Mouse (Mus musculus) hindbrain, embryonic 14.5 days (tissue): Measurements from ENCODE around the gene Fezf1. TPM values are rescaled to one million over a fixed set of nuclear protein-coding genes. Genes with fewer than 3 reads are reported as not detected.

Source experiments
- ATAC-seq: fragments of 200-750 bp; cut with Nextera tagmentation; 2 replicates; pipeline ENCODE4 v1.8.0; 2017; ENCODE audit warnings: moderate number of reproducible peaks, mild to moderate bottlenecking, moderate TSS enrichment, moderate library complexity; ENCODE audit not compliant: low FRiP score
- DNase-seq: peaks from one replicate; pipeline ENCODE4 v3.0.0-alpha.2; 2015; ENCODE audit warnings: low spot score
- H3K27ac ChIP-seq: fragments of 300-500 bp; sonication (generic); 2 replicates; pipeline ENCODE4 v1.5.1; 2014; ENCODE audit warnings: mild to moderate bottlenecking, moderate library complexity
- H3K27me3 ChIP-seq: fragments of 300-500 bp; sonication (generic); 2 replicates; pipeline ENCODE4 v1.6.1; 2014; ENCODE audit warnings: mild to moderate bottlenecking, low read length, mixed read lengths; ENCODE audit not compliant: control insufficient read depth, insufficient read depth
- H3K36me3 ChIP-seq: fragments of 300-500 bp; sonication (generic); replicated peaks from 2 replicates; pipeline ENCODE4 v1.6.1; 2014; ENCODE audit not compliant: control insufficient read depth, insufficient read depth
- H3K4me1 ChIP-seq: fragments of 300-500 bp; sonication (generic); replicated peaks from 2 replicates; pipeline ENCODE4 v1.6.1; 2014; ENCODE audit warnings: antibody characterized with exemption, low read length, mixed read lengths; ENCODE audit not compliant: control insufficient read depth, insufficient read depth
- H3K4me2 ChIP-seq: fragments of 300-500 bp; sonication (generic); replicated peaks from 2 replicates; pipeline ENCODE4 v1.6.1; 2014; ENCODE audit warnings: mild to moderate bottlenecking, moderate library complexity
- H3K4me3 ChIP-seq: fragments of 300-500 bp; sonication (generic); replicated peaks from 2 replicates; pipeline ENCODE4 v1.5.1; 2014; ENCODE audit warnings: mild to moderate bottlenecking, low read length
- H3K9ac ChIP-seq: fragments of 300-500 bp; sonication (generic); 2 replicates; pipeline ENCODE4 v1.6.1; 2014
- H3K9me3 ChIP-seq: fragments of 300-500 bp; sonication (generic); 2 replicates; pipeline ENCODE4 v1.6.1; 2016; ENCODE audit warnings: low read length; ENCODE audit not compliant: control insufficient read depth
- WGBS: fragments of 180-500 bp; shearing (Covaris S2); extraction: QIAGEN DNeasy Blood & Tissue Kit; methylation state at CpG from one replicate; pipeline ENCODE4 v1.1.7; 2014; 5-methylcytosine and 5-hydroxymethylcytosine counted together
- polyA plus RNA-seq: library from polyadenylated mRNA; unstranded; fragments of >200 nt; fragmentation: Nextera tagmentation; extraction: Ambion mirVana; gene quantifications from 2 replicates; pipeline ENCODE4 v1.2.1, GENCODE M21; 2014

Gene Fezf1
- polyA plus RNA-seq, 1 experiment from 2014 or later, result not detected

- peak; percentile 51 for ATAC-seq
- H3K4me3 ChIP-seq, result no peak overlapping the region
- no peak for DNase-seq
- H3K9ac ChIP-seq, result no peak overlapping the region
- no peak overlapping the region for H3K27ac ChIP-seq
- 0 out of 2 replicates have a peak, but pooled peaks cover 4% of the 10 kb centered on the region for H3K9me3 ChIP-seq
- H3K36me3 ChIP-seq, result no peaks in the 10 kb centered on the region
- H3K4me1 ChIP-seq, result no peaks in the 10 kb centered on the region; the same call in 1 of the 2 replicates
- 3% methylated on average over 15 of the region's 15 CpGs for WGBS
- no peak overlapping the region for H3K4me2 ChIP-seq
- peaks cover 90% of the 10 kb centered on the region for H3K27me3 ChIP-seq
Observed at GRCm38 (mm10) chr6:23243821-23244760, 4.1 kb downstream of the Fezf1 start.

DNA sequence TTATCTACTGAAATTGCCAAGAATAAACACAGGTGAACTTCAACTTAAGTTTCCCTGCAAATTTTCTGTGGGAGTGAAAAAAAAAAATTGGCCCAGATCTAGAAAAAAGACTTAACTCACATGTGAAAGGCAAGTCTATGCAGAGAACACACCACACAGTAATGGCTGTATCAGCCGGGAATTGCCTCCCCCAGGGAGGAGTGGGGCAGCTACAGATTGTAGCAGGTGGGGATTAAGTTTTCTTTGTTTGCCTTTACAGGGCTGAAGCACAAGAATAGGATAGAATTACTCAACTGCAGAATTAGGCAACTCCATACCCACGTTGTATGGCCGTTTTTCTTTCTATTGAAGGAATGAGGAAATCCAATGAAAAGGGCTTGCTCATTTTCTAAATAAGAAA is 36.7 kb downstream of the Fezf1 start:
- no peak overlapping the region for H3K4me3 ChIP-seq
- no peak overlapping the region for H3K9ac ChIP-seq
- no peaks in the 10 kb centered on the region for H3K4me1 ChIP-seq
- no peaks in the 10 kb centered on the region for H3K27me3 ChIP-seq
- H3K27ac ChIP-seq, result no peak overlapping the region
- no peak overlapping the region for H3K4me2 ChIP-seq
- no peaks in the 10 kb centered on the region for H3K36me3 ChIP-seq
- no peaks in the 10 kb centered on the region for H3K9me3 ChIP-seq
- WGBS, result 64% methylated on average over 3 of the region's 3 CpGs
- no peak for DNase-seq
- no peak for ATAC-seq

GRCm38 (mm10) chr6:23207791-23208190 is 40.4 kb downstream of the Fezf1 start:
- DNase-seq (peak; percentile 35), ATAC-seq (no peak)
- Histone ChIP-seq H3K27me3 (no peaks in the 10 kb centered on the region), H3K27ac (no peak overlapping the region), H3K4me1 (no peaks in the 10 kb centered on the region), H3K4me3 (no peak overlapping the region), H3K9ac (no peak overlapping the region), H3K4me2 (no peak overlapping the region), H3K9me3 (no peaks in the 10 kb centered on the region), H3K36me3 (no peaks in the 10 kb centered on the region)
- WGBS, result 61% methylated on average over 4 of the region's 4 CpGs

DNA sequence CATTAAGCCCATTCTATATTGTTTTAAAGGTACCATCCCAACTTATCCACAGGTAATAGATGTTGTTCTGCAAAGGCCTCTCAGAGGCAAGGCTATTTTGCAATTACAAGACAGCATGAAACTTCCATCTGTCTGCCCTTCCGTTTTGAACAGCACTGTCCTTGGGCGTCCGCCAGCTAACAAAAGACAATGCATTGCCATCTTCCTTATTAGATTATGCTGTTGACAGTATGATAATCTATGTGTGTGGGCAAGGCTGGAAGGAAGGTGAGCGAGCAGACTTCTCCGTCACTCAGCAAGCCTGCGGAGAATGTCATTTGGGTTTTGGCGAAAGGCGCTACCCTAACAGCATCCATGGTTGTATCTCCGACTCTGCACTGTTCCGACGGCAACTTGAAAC is 45.5 kb downstream of the Fezf1 start:
- ATAC-seq (no peak), DNase-seq (no peak)
- no peak overlapping the region for H3K27ac ChIP-seq
- 73% methylated on average over 11 of the region's 11 CpGs for WGBS
- H3K4me2 ChIP-seq, result no peak overlapping the region
- no peak overlapping the region for H3K4me3 ChIP-seq
- no peaks in the 10 kb centered on the region for H3K27me3 ChIP-seq
- no peaks in the 10 kb centered on the region for H3K9me3 ChIP-seq
- H3K9ac ChIP-seq, result no peak overlapping the region
- no peaks in the 10 kb centered on the region for H3K36me3 ChIP-seq
- no peaks in the 10 kb centered on the region for H3K4me1 ChIP-seq

Other genes starting within 250 kb of the Fezf1 start
- gene Aass, start 115.4 kb downstream of the Fezf1 start, polyA plus RNA-seq, result 0.60 and 0.74 TPM in 2 replicates